Mouse (Mus musculus): ENCODE data around the gene Tjp2. TPM values are rescaled to one million over a fixed set of nuclear protein-coding genes. Genes with fewer than 3 reads are reported as not detected.

Tjp2 gene
- total and polyA plus RNA-seq, 3 experiments: 9.0 to 17.8 (median 13.7) TPM

DNA sequence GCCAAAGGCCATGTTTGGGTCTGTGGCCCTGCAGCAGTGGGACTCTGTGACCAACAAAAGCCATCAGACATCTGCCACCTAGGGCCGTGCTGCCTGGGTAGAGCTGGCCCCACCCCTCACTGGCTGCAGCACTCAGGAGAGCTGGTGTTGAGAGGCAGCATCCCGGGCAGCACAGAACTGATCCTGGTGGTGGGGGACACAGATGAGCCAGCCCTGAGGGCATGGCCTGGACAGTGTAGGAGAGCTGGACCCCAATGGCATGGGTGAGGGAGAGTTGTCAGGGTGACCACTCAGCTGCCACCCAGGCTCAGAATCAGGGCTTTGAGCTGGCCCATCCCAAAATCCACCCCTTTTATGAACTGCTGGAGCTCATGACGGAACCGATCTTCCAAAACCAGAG is 87.4 kb downstream of the Tjp2 start:
- peaks cover 7 to 45% of the 10 kb centered on the region in 2 experiments for H3K36me3 ChIP-seq (replicated peaks in 1 of 2; ENCODE audit: control insufficient read depth in 1 of 2, insufficient read depth in 1 of 2, low read length in 1 of 2)
- no peak overlapping the region for H3K27ac ChIP-seq (ENCODE audit: insufficient read depth, low read depth)
- H3K9me3 ChIP-seq (replicated peaks; ENCODE audit: low read length): no peaks in the 10 kb centered on the region
- in situ Hi-C loops (cut with MboI; ENCODE audit: low pct_ligation_motif_present, low pct_unique_long_range_greater_than_20kb, low sequenced_read_pairs): no loop called here
- H3K4me2 ChIP-seq (ENCODE audit: insufficient read depth, low read depth, poor library complexity, severe bottlenecking): no peak overlapping the region
- H3K4me1 ChIP-seq (ENCODE audit: control insufficient read depth in 1 of 2, insufficient read depth in 2 of 2): peaks cover 0 to 19% of the 10 kb centered on the region in 2 experiments; a peak in 3 of 4 replicates
- DNase-seq (ENCODE audit: extremely low read depth): no peak
- dilution Hi-C loops (cut with MboI; ENCODE audit: extremely low pct_ligation_motif_present, extremely low pct_unique_long_range_greater_than_20kb, low sequenced_read_pairs): no loop called here
- no peaks in the 10 kb centered on the region for H3K79me2 ChIP-seq (replicated peaks; ENCODE audit: control insufficient read depth, extremely low read depth, insufficient read depth, poor library complexity, severe bottlenecking)
- no peak overlapping the region for H3K4me3 ChIP-seq (replicated peaks in 1 of 3; ENCODE audit: low read depth in 2 of 3, low read length in 2 of 3, poor library complexity in 1 of 3)
- TF ChIP-seq ZMIZ1 (IDR thresholded peaks at IDR 0.05; ENCODE audit: low read depth, low read length) (no peak), E2F4 (IDR thresholded peaks at IDR 0.05; ENCODE audit: insufficient replicate concordance, low read depth, low read length) (no peak), JUND (conservative IDR thresholded peaks at IDR 0.05; ENCODE audit: low read depth, low read length) (no peak), SIN3A (IDR thresholded peaks at IDR 0.05; ENCODE audit: low read length) (no peak), ZC3H11A (IDR thresholded peaks at IDR 0.05; ENCODE audit: low read depth, low read length) (no peak), MAZ (IDR thresholded peaks at IDR 0.05; ENCODE audit: low read depth, low read length) (no peak), SMC3 (IDR thresholded peaks at IDR 0.05; ENCODE audit: low read depth, low read length) (no peak)
- no peaks in the 10 kb centered on the region for H3K27me3 ChIP-seq (replicated peaks)
- no peak overlapping the region for H3K9ac ChIP-seq (ENCODE audit: insufficient read depth, low read depth)

DNA sequence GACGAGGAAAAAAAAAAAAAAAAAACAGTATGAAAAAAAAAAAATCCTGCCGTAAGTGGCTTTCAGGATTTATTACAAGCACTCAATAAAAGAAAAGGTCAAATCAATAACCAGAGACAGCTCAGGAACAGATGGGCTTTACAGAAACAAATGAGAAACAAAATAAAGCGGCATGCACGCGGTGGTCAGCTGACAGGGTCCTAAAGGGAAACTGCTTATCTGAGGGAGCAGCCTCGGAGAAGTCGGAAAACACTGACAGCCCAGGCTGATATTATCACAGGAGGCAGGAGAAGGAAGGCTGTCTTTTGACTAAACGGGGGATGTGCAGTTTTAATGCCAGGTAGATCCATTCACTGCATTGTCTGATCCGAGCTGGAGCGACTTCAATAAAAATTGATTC is 89.8 kb downstream of the Tjp2 start:
- H3K4me1 ChIP-seq (ENCODE audit: control insufficient read depth in 1 of 2, insufficient read depth in 2 of 2): peaks cover 0 to 7% of the 10 kb centered on the region in 2 experiments; a peak in 2 of 4 replicates
- H3K79me2 ChIP-seq (replicated peaks; ENCODE audit: control insufficient read depth, extremely low read depth, insufficient read depth, poor library complexity, severe bottlenecking): no peaks in the 10 kb centered on the region
- in situ Hi-C loops (cut with MboI; ENCODE audit: low pct_ligation_motif_present, low pct_unique_long_range_greater_than_20kb, low sequenced_read_pairs): no loop called here
- no peak overlapping the region for H3K4me2 ChIP-seq (ENCODE audit: insufficient read depth, low read depth, poor library complexity, severe bottlenecking)
- no peak for DNase-seq (ENCODE audit: extremely low read depth)
- no peaks in the 10 kb centered on the region for H3K9me3 ChIP-seq (replicated peaks; ENCODE audit: low read length)
- no peak overlapping the region for H3K9ac ChIP-seq (ENCODE audit: insufficient read depth, low read depth)
- H3K27ac ChIP-seq (ENCODE audit: insufficient read depth, low read depth): no peak overlapping the region
- peaks cover 20 to 67% of the 10 kb centered on the region in 2 experiments for H3K36me3 ChIP-seq (replicated peaks in 1 of 2; ENCODE audit: control insufficient read depth in 1 of 2, insufficient read depth in 1 of 2, low read length in 1 of 2)
- TF ChIP-seq POLR2AphosphoS2 (IDR thresholded peaks at IDR 0.05; ENCODE audit: low read depth, low read length) (no peak), MAX (IDR thresholded peaks at IDR 0.05; ENCODE audit: low read length) (no peak), CTCF (conservative IDR thresholded peaks at IDR 0.05 in 1 of 2, IDR thresholded peaks at IDR 0.05 in 1 of 2; ENCODE audit: low read depth in 2 of 2, low read length in 2 of 2) (no peak), MAFK (IDR thresholded peaks at IDR 0.05; ENCODE audit: insufficient replicate concordance, low read length) (no peak), CHD2 (IDR thresholded peaks at IDR 0.05; ENCODE audit: low read length) (no peak), MXI1 (IDR thresholded peaks at IDR 0.05; ENCODE audit: low read depth, low read length) (no peak), EP300 (IDR thresholded peaks at IDR 0.05; ENCODE audit: low read length) (no peak), SMC3 (IDR thresholded peaks at IDR 0.05; ENCODE audit: low read depth, low read length) (no peak), MYC (IDR thresholded peaks at IDR 0.05; ENCODE audit: low read depth, low read length) (no peak), PAX5 (IDR thresholded peaks at IDR 0.05; ENCODE audit: low read length) (no peak), E2F4 (IDR thresholded peaks at IDR 0.05; ENCODE audit: insufficient replicate concordance, low read depth, low read length) (no peak), RAD21 (IDR thresholded peaks at IDR 0.05; ENCODE audit: low read depth, low read length) (no peak), ZKSCAN1 (IDR thresholded peaks at IDR 0.05; ENCODE audit: borderline replicate concordance, low read depth, low read length) (no peak), HCFC1 (IDR thresholded peaks at IDR 0.05; ENCODE audit: low read depth, low read length) (no peak), BHLHE40 (IDR thresholded peaks at IDR 0.05; ENCODE audit: low read depth, low read length) (no peak), ELF1 (IDR thresholded peaks at IDR 0.05; ENCODE audit: low read depth, low read length) (no peak)
- H3K27me3 ChIP-seq (replicated peaks): no peaks in the 10 kb centered on the region
- H3K4me3 ChIP-seq (replicated peaks in 1 of 3; ENCODE audit: low read depth in 2 of 3, low read length in 2 of 3, poor library complexity in 1 of 3): no peak overlapping the region
- dilution Hi-C loops (cut with MboI; ENCODE audit: extremely low pct_ligation_motif_present, extremely low pct_unique_long_range_greater_than_20kb, low sequenced_read_pairs): no loop called here
